In the genomic region with DNA sequence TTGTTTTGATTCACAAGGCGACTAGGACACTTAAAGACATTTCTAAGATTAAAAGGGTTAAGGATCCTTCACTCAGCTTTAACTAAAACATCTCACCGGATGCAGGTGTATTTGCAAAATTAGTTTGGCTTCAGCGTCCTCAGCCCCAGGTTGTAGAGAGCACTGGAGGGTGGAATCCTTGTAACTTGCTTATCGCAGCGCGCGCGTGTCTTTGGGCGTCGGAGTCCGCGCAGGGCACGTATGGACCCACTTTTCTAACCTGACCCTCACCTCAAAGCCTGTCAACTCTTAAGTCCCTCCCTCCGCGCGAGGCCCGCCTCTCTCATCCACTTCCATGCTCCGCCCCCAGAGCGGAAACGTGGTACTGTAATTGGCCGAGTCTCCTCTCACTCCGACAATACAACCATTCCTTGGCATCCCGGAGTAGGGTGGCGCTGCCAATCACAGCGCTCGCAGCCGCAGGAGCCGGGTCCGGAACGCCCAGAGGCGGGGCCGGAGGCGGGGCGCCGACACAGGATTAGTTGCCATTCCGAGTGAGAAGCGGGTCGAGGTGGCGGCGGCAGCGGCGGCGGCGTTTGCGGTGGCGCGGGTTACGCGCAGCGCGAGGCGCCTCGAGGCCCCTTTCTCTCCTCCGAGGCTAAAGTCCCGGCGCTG, we compare ENCODE assay signal across 8 mouse cellular contexts. TPM values are rescaled to one million over a fixed set of nuclear protein-coding genes. Genes with fewer than 3 reads are reported as not detected.
DNase-seq lines count a peak whose midpoint lies in the region; ATAC-seq and TF ChIP-seq lines count a peak whose summit lies in the region.

No protein-coding gene starts in this region.

- no peaks in the 10 kb centered on the region for H3K9me3 ChIP-seq in CH12.LX (replicated peaks; ENCODE audit: low read length)
- no peaks in the 10 kb centered on the region for H3K9me3 ChIP-seq in forebrain, embryonic 11.5 days (ENCODE audit: control insufficient read depth, low read length)
- no peaks in the 10 kb centered on the region for H3K9me3 ChIP-seq in heart, embryonic 16.5 days (replicated peaks; ENCODE audit: control insufficient read depth, low read length)
- H3K9me3 ChIP-seq in liver, embryonic 15.5 days (replicated peaks), result no peaks in the 10 kb centered on the region
- H3K9me3 ChIP-seq in neural tube, embryonic 12.5 days, result no peaks in the 10 kb centered on the region

- peak; percentile 99 for DNase-seq in CH12.LX (ENCODE audit: extremely low read depth)
- peak; percentile 99 for DNase-seq in c-Kit-positive CD71-positive TER-119-negative erythroid progenitor cells, embryonic 14.5 days (ENCODE audit: low read depth)
- peak; percentile 99 for DNase-seq in forebrain, embryonic 11.5 days (ENCODE audit: low spot score)
- peak; percentile 100 for DNase-seq in kidney, postnatal 36 days
- DNase-seq in telencephalon, adult 2 months (ENCODE audit: low read depth, low spot score), result peak; percentile 98

- H3K4me3 ChIP-seq in CH12.LX (replicated peaks in 1 of 3; ENCODE audit: low read depth in 2 of 3, low read length in 2 of 3, poor library complexity in 1 of 3), result peak overlapping the region; percentile 61 to 89 (median 81)
- peak overlapping the region; percentile 91 for H3K4me3 ChIP-seq in forebrain, embryonic 11.5 days (ENCODE audit: low read depth, low read length)
- H3K4me3 ChIP-seq in heart, embryonic 16.5 days (ENCODE audit: low read length), result peak overlapping the region; percentile 95
- H3K4me3 ChIP-seq in liver, embryonic 15.5 days (replicated peaks), result peak overlapping the region; percentile 94
- H3K4me3 ChIP-seq in neural tube, embryonic 12.5 days, result peak overlapping the region; percentile 99

- peaks cover 31% of the 10 kb centered on the region for H3K79me2 ChIP-seq in CH12.LX (replicated peaks; ENCODE audit: control insufficient read depth, extremely low read depth, insufficient read depth, poor library complexity, severe bottlenecking)

- H3K27me3 ChIP-seq in CH12.LX (replicated peaks), result no peaks in the 10 kb centered on the region
- H3K27me3 ChIP-seq in forebrain, embryonic 11.5 days (ENCODE audit: control insufficient read depth, insufficient read depth, low read length), result no peaks in the 10 kb centered on the region
- H3K27me3 ChIP-seq in heart, embryonic 16.5 days (ENCODE audit: control insufficient read depth, insufficient read depth, low read length), result no peaks in the 10 kb centered on the region
- no peaks in the 10 kb centered on the region for H3K27me3 ChIP-seq in liver, embryonic 15.5 days
- no peaks in the 10 kb centered on the region for H3K27me3 ChIP-seq in neural tube, embryonic 12.5 days (replicated peaks)

- TF ChIP-seq RAD21 in CH12.LX (IDR thresholded peaks at IDR 0.05; ENCODE audit: low read depth, low read length), result no peak

- H3K4me2 ChIP-seq in CH12.LX (ENCODE audit: insufficient read depth, low read depth, poor library complexity, severe bottlenecking), result peak overlapping the region; percentile 98
- H3K4me2 ChIP-seq in forebrain, embryonic 11.5 days (ENCODE audit: low read depth, low read length, severe bottlenecking), result peak overlapping the region; percentile 65
- H3K4me2 ChIP-seq in heart, embryonic 16.5 days (ENCODE audit: low read depth, low read length), result peak overlapping the region; percentile 81
- H3K4me2 ChIP-seq in liver, embryonic 15.5 days, result peak overlapping the region; percentile 98
- peak overlapping the region; percentile 66 for H3K4me2 ChIP-seq in neural tube, embryonic 12.5 days (replicated peaks)

- under 1% methylated on average over 56 of the region's 56 CpGs for WGBS in forebrain, embryonic 11.5 days
- WGBS in heart, embryonic 16.5 days, result under 1% methylated on average over 56 of the region's 56 CpGs
- WGBS in liver, embryonic 15.5 days (ENCODE audit: insufficient replicate concordance), result under 1% methylated on average over 52 of the region's 56 CpGs
- under 1% methylated on average over 56 of the region's 56 CpGs for WGBS in neural tube, embryonic 12.5 days

- 0 out of 2 replicates have a peak, but pooled peaks have one; percentile 23 for TF ChIP-seq EP300 in CH12.LX (IDR thresholded peaks at IDR 0.05; ENCODE audit: low read length)

- TF ChIP-seq CTCF in CH12.LX (conservative IDR thresholded peaks at IDR 0.05 in 1 of 2, IDR thresholded peaks at IDR 0.05 in 1 of 2; ENCODE audit: low read depth in 2 of 2, low read length in 2 of 2), result no peak

- peak; percentile 89 for TF ChIP-seq POLR2A in CH12.LX (IDR thresholded peaks at IDR 0.05; ENCODE audit: low read depth, low read length)

- H3K9ac ChIP-seq in CH12.LX (ENCODE audit: insufficient read depth, low read depth), result peak overlapping the region; percentile 93
- H3K9ac ChIP-seq in forebrain, embryonic 11.5 days (ENCODE audit: low read length), result peak overlapping the region; percentile 92
- H3K9ac ChIP-seq in heart, embryonic 16.5 days (ENCODE audit: low read length), result peak overlapping the region; percentile 98
- peak overlapping the region; percentile 97 for H3K9ac ChIP-seq in liver, embryonic 15.5 days
- peak overlapping the region; percentile 99 for H3K9ac ChIP-seq in neural tube, embryonic 12.5 days

- H3K27ac ChIP-seq in CH12.LX (ENCODE audit: insufficient read depth, low read depth), result peak overlapping the region; percentile 86
- H3K27ac ChIP-seq in forebrain, embryonic 11.5 days (ENCODE audit: low read depth, low read length), result peak overlapping the region; percentile 98
- peak overlapping the region; percentile 99 for H3K27ac ChIP-seq in heart, embryonic 16.5 days (ENCODE audit: low read length)
- peak overlapping the region; percentile 98 for H3K27ac ChIP-seq in liver, embryonic 15.5 days (replicated peaks)
- peak overlapping the region; percentile 99 for H3K27ac ChIP-seq in neural tube, embryonic 12.5 days

- in situ Hi-C loops in CH12.LX (cut with MboI; ENCODE audit: low pct_ligation_motif_present, low pct_unique_long_range_greater_than_20kb, low sequenced_read_pairs), result loop anchor here (10.0 kb wide), 1 partner anchor 154 kb away; no protein-coding TSS in a partner anchor

- H3K36me3 ChIP-seq in CH12.LX (replicated peaks in 1 of 2; ENCODE audit: control insufficient read depth in 1 of 2, insufficient read depth in 1 of 2, low read length in 1 of 2), result no peaks in the 10 kb centered on the region
- no peaks in the 10 kb centered on the region for H3K36me3 ChIP-seq in forebrain, embryonic 11.5 days (ENCODE audit: control insufficient read depth, insufficient read depth, low read length)
- H3K36me3 ChIP-seq in heart, embryonic 16.5 days (ENCODE audit: control insufficient read depth, insufficient read depth), result no peaks in the 10 kb centered on the region
- 0 out of 2 replicates have a peak, but pooled peaks cover 3% of the 10 kb centered on the region for H3K36me3 ChIP-seq in liver, embryonic 15.5 days (replicated peaks)
- no peaks in the 10 kb centered on the region for H3K36me3 ChIP-seq in neural tube, embryonic 12.5 days

- dilution Hi-C loops in CH12.LX (cut with MboI; ENCODE audit: extremely low pct_ligation_motif_present, extremely low pct_unique_long_range_greater_than_20kb, low sequenced_read_pairs), result no loop called here

- peak; percentile 98 for ATAC-seq in forebrain, embryonic 11.5 days (replicated peaks; ENCODE audit: low FRiP score)
- peak; percentile 99 for ATAC-seq in heart, embryonic 16.5 days (replicated peaks; ENCODE audit: extremely low read depth, insufficient read depth, low FRiP score)
- peak; percentile 98 for ATAC-seq in liver, embryonic 15.5 days (ENCODE audit: insufficient read depth)
- peak; percentile 99 for ATAC-seq in neural tube, embryonic 12.5 days (ENCODE audit: low FRiP score, low read depth)

- peaks cover 11 to 56% of the 10 kb centered on the region in 2 experiments for H3K4me1 ChIP-seq in CH12.LX (ENCODE audit: control insufficient read depth in 1 of 2, insufficient read depth in 2 of 2)
- peaks cover 2% of the 10 kb centered on the region; the same call in 1 of the 2 replicates for H3K4me1 ChIP-seq in forebrain, embryonic 11.5 days (replicated peaks; ENCODE audit: control insufficient read depth, insufficient read depth, low read length)
- peaks cover 9% of the 10 kb centered on the region; the same call in 1 of the 2 replicates for H3K4me1 ChIP-seq in heart, embryonic 16.5 days (ENCODE audit: control insufficient read depth, insufficient read depth, low read length)
- peaks cover 31% of the 10 kb centered on the region for H3K4me1 ChIP-seq in liver, embryonic 15.5 days (replicated peaks)
- H3K4me1 ChIP-seq in neural tube, embryonic 12.5 days, result peaks cover 17% of the 10 kb centered on the region

TF ChIP-seq in CH12.LX, 34 proteins besides CTCF, POLR2A, EP300 and RAD21 (continues in another document):
- TF ChIP-seq HCFC1 (IDR thresholded peaks at IDR 0.05; ENCODE audit: low read depth, low read length) (peak; percentile 65), MYC (IDR thresholded peaks at IDR 0.05; ENCODE audit: low read depth, low read length) (0 out of 2 replicates have a peak, but pooled peaks have one; percentile 51), NRF1 (IDR thresholded peaks at IDR 0.05; ENCODE audit: low read depth, low read length) (peak; percentile 48), ZMIZ1 (IDR thresholded peaks at IDR 0.05; ENCODE audit: low read depth, low read length) (peak; percentile 93), USF2 (conservative IDR thresholded peaks at IDR 0.05; ENCODE audit: low read depth, low read length) (no peak), KAT2A (IDR thresholded peaks at IDR 0.05; ENCODE audit: insufficient replicate concordance, low read length) (peak; percentile 37; the same call in 1 of the 2 replicates), USF1 (IDR thresholded peaks at IDR 0.05; ENCODE audit: low read depth, low read length) (no peak), ZNF384 (IDR thresholded peaks at IDR 0.05; ENCODE audit: low read depth, low read length) (no peak), SMC3 (IDR thresholded peaks at IDR 0.05; ENCODE audit: low read depth, low read length) (no peak), MEF2A (IDR thresholded peaks at IDR 0.05; ENCODE audit: borderline replicate concordance, low read depth, low read length) (0 out of 2 replicates have a peak, but pooled peaks have one; percentile 4), TBP (conservative IDR thresholded peaks at IDR 0.05; ENCODE audit: low read depth, low read length) (peak; percentile 78), MAX (IDR thresholded peaks at IDR 0.05; ENCODE audit: low read length) (peak; percentile 70), BHLHE40 (IDR thresholded peaks at IDR 0.05; ENCODE audit: low read depth, low read length) (0 out of 2 replicates have a peak, but pooled peaks have one; percentile 11), NELFE (IDR thresholded peaks at IDR 0.05; ENCODE audit: low read depth, low read length) (peak; percentile 88)

RNA-seq across cellular contexts. Expression of a gene that starts 0.4 kb away (rescaled TPM):
- 1.9 and 4.4 TPM in 2 replicates for total RNA-seq in CH12.LX (2012; rRNA removed)
- 2.4 and 2.5 TPM in 2 replicates for total RNA-seq in CH12.LX (2014; rRNA removed)
- polyA plus RNA-seq in CH12.LX (2012; ENCODE audit: insufficient read length, low read depth), result 3.5 and 4.8 TPM in 2 replicates
- 16.8 and 20.5 TPM in 2 replicates for polyA plus RNA-seq in forebrain, embryonic 11.5 days (2014; fragmentation: Nextera tagmentation; extraction: Ambion mirVana)
- 2.5 and 4.0 TPM in 2 replicates for polyA plus RNA-seq in heart, embryonic 16.5 days (2015; fragmentation: Nextera tagmentation; extraction: Ambion mirVana)
- 1.1 and 1.5 TPM in 2 replicates for polyA plus RNA-seq in liver, embryonic 15.5 days (2015; fragmentation: Nextera tagmentation; extraction: Ambion mirVana)
- 28.1 and 29.8 TPM in 2 replicates for polyA plus RNA-seq in neural tube, embryonic 12.5 days (2016; fragmentation: Nextera tagmentation; extraction: Ambion mirVana)

Comparison
In these comparisons a context has a peak if more than half of its experiments do, and no peak if none do; other contexts are left out.
1. Peak in every context shown above with its lines: DNase-seq, ATAC-seq, H3K4me3 ChIP-seq and H3K27ac ChIP-seq.